In the genomic region with DNA sequence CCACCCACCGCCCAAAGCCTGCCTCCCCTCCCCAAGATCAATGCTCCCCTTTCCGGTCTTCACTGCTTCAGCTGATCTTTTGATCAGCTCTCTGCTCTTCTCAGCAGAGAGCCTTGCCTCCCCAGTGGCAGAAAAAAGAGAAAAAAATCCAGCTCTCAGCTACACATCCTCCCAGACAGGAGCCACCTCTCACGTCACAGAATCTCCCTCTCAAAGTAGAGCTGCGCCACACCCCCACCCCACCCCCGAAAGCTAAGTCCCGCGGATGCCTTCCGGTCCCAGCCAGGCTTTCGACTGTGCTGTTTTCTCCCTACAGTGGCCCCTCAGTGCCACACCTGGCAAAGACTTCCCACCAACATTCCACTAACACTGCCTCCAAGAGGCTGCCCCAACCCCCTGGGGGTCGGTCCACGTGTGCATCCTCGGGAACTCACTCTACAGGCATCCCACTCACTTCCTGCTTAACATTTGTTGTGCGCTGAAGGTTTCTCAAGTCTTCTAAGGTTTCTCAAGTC, we compare ENCODE assay signal across 17 mouse cellular contexts.
DNase-seq lines count a peak whose midpoint lies in the region; ATAC-seq lines count a peak whose summit lies in the region.
"Had no signal": no experiment of that assay in that cellular context is flagged by ENCODE, and none has a peak within 500 bp of the region (broad histone marks: within the 10 kb centered on the region; RNA-seq: fewer than 3 reads in every experiment).

No protein-coding gene starts in this region.

- no peaks in the 10 kb centered on the region for H3K9me3 ChIP-seq in kidney, embryonic 16.5 days (ENCODE audit: low read length)
- no peaks in the 10 kb centered on the region for H3K9me3 ChIP-seq in limb, embryonic 10.5 days (replicated peaks)
- H3K9me3 ChIP-seq in midbrain, embryonic 11.5 days (ENCODE audit: control insufficient read depth, low read length): no peaks in the 10 kb centered on the region
- H3K9me3 ChIP-seq: forebrain, embryonic 15.5 days; heart, embryonic 13.5 days; midbrain, embryonic 15.5 days; stomach, embryonic 15.5 days had no signal

- no peak overlapping the region for H3K9ac ChIP-seq in kidney, embryonic 16.5 days (replicated peaks; ENCODE audit: low read length)
- H3K9ac ChIP-seq in midbrain, embryonic 11.5 days (ENCODE audit: low read length): no peak overlapping the region
- H3K9ac ChIP-seq: forebrain, embryonic 15.5 days; heart, embryonic 13.5 days; midbrain, embryonic 15.5 days; stomach, embryonic 15.5 days had no signal

- H3K4me2 ChIP-seq in kidney, embryonic 16.5 days (replicated peaks; ENCODE audit: low read depth, low read length): 0 out of 2 replicates have a peak overlapping the region, but pooled peaks have one; percentile 1
- no peak overlapping the region for H3K4me2 ChIP-seq in midbrain, embryonic 11.5 days
- H3K4me2 ChIP-seq: forebrain, embryonic 15.5 days; heart, embryonic 13.5 days; midbrain, embryonic 15.5 days; stomach, embryonic 15.5 days had no signal

- ATAC-seq in kidney, embryonic 16.5 days (ENCODE audit: low FRiP score, low TSS enrichment): no peak
- no peak for ATAC-seq in midbrain, embryonic 11.5 days (ENCODE audit: low FRiP score)
- ATAC-seq: forebrain, embryonic 15.5 days; midbrain, embryonic 15.5 days had no signal

- H3K4me3 ChIP-seq in kidney, embryonic 16.5 days (ENCODE audit: low read length): no peak overlapping the region
- H3K4me3 ChIP-seq in limb, embryonic 10.5 days: no peak overlapping the region
- H3K4me3 ChIP-seq in midbrain, embryonic 11.5 days (ENCODE audit: low read depth, low read length): no peak overlapping the region
- H3K4me3 ChIP-seq: forebrain, embryonic 15.5 days; heart, embryonic 13.5 days; layer of hippocampus, adult 2 months; midbrain, embryonic 15.5 days; stomach, embryonic 15.5 days had no signal

- H3K4me1 ChIP-seq in kidney, embryonic 16.5 days (ENCODE audit: insufficient read depth, low read length): no peaks in the 10 kb centered on the region
- peaks cover 9% of the 10 kb centered on the region for H3K4me1 ChIP-seq in limb, embryonic 10.5 days
- H3K4me1 ChIP-seq in midbrain, embryonic 11.5 days (ENCODE audit: control insufficient read depth, insufficient read depth, low read length): no peaks in the 10 kb centered on the region
- H3K4me1 ChIP-seq: forebrain, embryonic 15.5 days; heart, embryonic 13.5 days; midbrain, embryonic 15.5 days; stomach, embryonic 15.5 days had no signal

- H3K27me3 ChIP-seq in kidney, embryonic 16.5 days (ENCODE audit: insufficient read depth, low read length): no peaks in the 10 kb centered on the region
- no peaks in the 10 kb centered on the region for H3K27me3 ChIP-seq in limb, embryonic 10.5 days (ENCODE audit: low read depth, poor library complexity, severe bottlenecking)
- no peaks in the 10 kb centered on the region for H3K27me3 ChIP-seq in midbrain, embryonic 11.5 days (ENCODE audit: control insufficient read depth, insufficient read depth, low read length)
- H3K27me3 ChIP-seq: forebrain, embryonic 15.5 days; heart, embryonic 13.5 days; midbrain, embryonic 15.5 days; stomach, embryonic 15.5 days had no signal

- DNase-seq in kidney, adult 11 months: no peak
- peak; percentile 61 for DNase-seq in ZHBTc4 (ENCODE audit: low read depth, low spot score)
- DNase-seq in limb, embryonic 10.5 days (ENCODE audit: low spot score): no peak
- no peak for DNase-seq in midbrain, embryonic 11.5 days (ENCODE audit: low spot score, missing footprints)
- DNase-seq in cerebellum, postnatal 10 days: no peak
- DNase-seq in thymus, postnatal 0 days (ENCODE audit: low spot score): no peak
- DNase-seq: gastrocnemius, postnatal 36 days; left cerebral cortex, postnatal 4 days; lung, postnatal 10 days; retina, postnatal 1 day had no signal

- no peaks in the 10 kb centered on the region for H3K36me3 ChIP-seq in kidney, embryonic 16.5 days (ENCODE audit: insufficient read depth, low read length)
- no peaks in the 10 kb centered on the region for H3K36me3 ChIP-seq in limb, embryonic 10.5 days
- H3K36me3 ChIP-seq in midbrain, embryonic 11.5 days (ENCODE audit: control insufficient read depth, insufficient read depth, low read length): no peaks in the 10 kb centered on the region
- H3K36me3 ChIP-seq: forebrain, embryonic 15.5 days; heart, embryonic 13.5 days; midbrain, embryonic 15.5 days; stomach, embryonic 15.5 days had no signal

- 18% methylated on average over 13 of the region's 13 CpGs for WGBS in kidney, embryonic 16.5 days
- WGBS in limb, embryonic 10.5 days: 24% methylated on average over 13 of the region's 13 CpGs
- whole genome bisulfite sequencing in midbrain, embryonic 11.5 days: 41% methylated on average over 13 of the region's 13 CpGs

- H3K27ac ChIP-seq in kidney, embryonic 16.5 days (ENCODE audit: low read length): no peak overlapping the region
- H3K27ac ChIP-seq in limb, embryonic 10.5 days: 0 out of 2 replicates have a peak overlapping the region, but pooled peaks have one; percentile 14
- no peak overlapping the region for H3K27ac ChIP-seq in midbrain, embryonic 11.5 days (ENCODE audit: low read depth, low read length)
- H3K27ac ChIP-seq: forebrain, embryonic 15.5 days; heart, embryonic 13.5 days; kidney, postnatal 0 days; layer of hippocampus, adult 2 months; midbrain, embryonic 15.5 days; stomach, embryonic 15.5 days had no signal
